Mouse (Mus musculus) hindbrain, embryonic 11.5 days (tissue): ENCODE data around the gene Samd5. TPM values are rescaled to one million over a fixed set of nuclear protein-coding genes. Genes with fewer than 3 reads are reported as not detected.

Experiments used
- ATAC-seq: fragments of 200-750 bp; cut with Nextera tagmentation; 2 replicates; pipeline ENCODE4 v1.8.0; 2017; ENCODE audit warnings: mild to moderate bottlenecking, moderate TSS enrichment, moderate library complexity; ENCODE audit not compliant: low FRiP score
- DNase-seq: peaks from one replicate; pipeline ENCODE4 v3.0.0-alpha.2; 2015; ENCODE audit warnings: low spot score
- H3K27ac ChIP-seq: fragments of 300-500 bp; sonication (generic); 2 replicates; pipeline ENCODE4 v1.5.1; 2014; ENCODE audit warnings: mild to moderate bottlenecking, low read depth, low read length
- H3K27me3 ChIP-seq: fragments of 300-500 bp; sonication (generic); 2 replicates; pipeline ENCODE4 v1.6.1; 2014; ENCODE audit warnings: mild to moderate bottlenecking, low read length, moderate library complexity, mixed read lengths; ENCODE audit not compliant: control insufficient read depth, insufficient read depth
- H3K36me3 ChIP-seq: fragments of 300-500 bp; sonication (generic); 2 replicates; pipeline ENCODE4 v1.6.1; 2014; ENCODE audit warnings: mild to moderate bottlenecking, low read length, moderate library complexity, mixed read lengths; ENCODE audit not compliant: control insufficient read depth, insufficient read depth
- H3K4me1 ChIP-seq: fragments of 300-500 bp; sonication (generic); replicated peaks from 2 replicates; pipeline ENCODE4 v1.6.1; 2014; ENCODE audit warnings: low read length, mixed read lengths; ENCODE audit not compliant: control insufficient read depth, insufficient read depth
- H3K4me2 ChIP-seq: fragments of 300-500 bp; sonication (generic); replicated peaks from 2 replicates; pipeline ENCODE4 v1.6.1; 2014; ENCODE audit warnings: mild to moderate bottlenecking, low read depth, low read length
- H3K4me3 ChIP-seq: fragments of 300-500 bp; sonication (generic); 2 replicates; pipeline ENCODE4 v1.5.1; 2014; ENCODE audit warnings: low read depth, low read length
- H3K9ac ChIP-seq: fragments of 300-500 bp; sonication (generic); 2 replicates; pipeline ENCODE4 v1.6.1; 2014; ENCODE audit warnings: low read depth, low read length
- H3K9me3 ChIP-seq: fragments of 300-500 bp; sonication (generic); 2 replicates; pipeline ENCODE4 v1.6.1; 2016; ENCODE audit warnings: low read length; ENCODE audit not compliant: control insufficient read depth
- WGBS: fragments of 180-500 bp; shearing (Covaris S2); extraction: QIAGEN DNeasy Blood & Tissue Kit; methylation state at CpG from one replicate; pipeline ENCODE4 v1.1.7; 2014; 5-methylcytosine and 5-hydroxymethylcytosine counted together
- polyA plus RNA-seq: library from polyadenylated mRNA; unstranded; fragments of >200 nt; fragmentation: Nextera tagmentation; extraction: Ambion mirVana; gene quantifications from 2 replicates; pipeline ENCODE4 v1.2.1, GENCODE M21; 2014

Gene Samd5
- polyA plus RNA-seq, 1 experiment from 2014 or later = 7.3 TPM

DNA sequence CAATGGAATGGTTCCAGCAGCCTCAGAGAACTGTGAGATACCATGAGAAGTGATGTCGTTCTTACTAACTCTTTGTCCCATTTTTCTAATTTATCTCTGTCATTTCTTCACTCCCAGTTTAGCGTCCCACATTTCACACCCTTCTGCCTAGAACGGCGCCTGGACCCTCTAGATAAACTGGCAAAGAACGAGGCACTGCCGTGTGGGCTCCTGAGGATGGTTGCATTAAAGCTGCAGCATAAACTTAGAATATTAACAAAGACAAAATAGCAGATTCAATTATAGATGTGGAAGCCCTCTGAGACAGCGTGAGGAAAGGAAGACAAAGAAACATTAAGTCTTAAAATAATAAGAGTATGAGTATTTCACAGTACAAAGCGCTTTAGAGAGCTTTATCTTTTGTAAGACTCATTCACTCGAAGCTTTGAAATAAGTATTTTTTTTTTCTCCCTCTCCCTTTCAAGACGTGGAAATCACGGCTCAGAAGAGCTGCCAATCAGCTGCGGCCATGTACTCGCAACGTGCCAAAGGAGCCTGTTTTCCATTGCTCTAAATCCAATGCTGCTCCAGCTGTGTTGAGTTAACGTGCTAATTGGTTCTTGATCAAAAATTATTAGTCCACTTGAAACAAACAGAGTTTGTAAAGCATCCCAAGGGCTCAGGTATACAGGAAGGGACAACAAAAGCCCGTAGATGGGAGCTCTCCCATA lies 19.1 kb upstream of the Samd5 start:
- H3K27me3 ChIP-seq = no peaks in the 10 kb centered on the region
- ATAC-seq = no peak
- H3K4me1 ChIP-seq = no peaks in the 10 kb centered on the region
- no peak for DNase-seq
- H3K27ac ChIP-seq = no peak overlapping the region
- H3K36me3 ChIP-seq = no peaks in the 10 kb centered on the region
- H3K4me2 ChIP-seq = no peak overlapping the region
- no peaks in the 10 kb centered on the region for H3K9me3 ChIP-seq
- H3K9ac ChIP-seq = no peak overlapping the region
- H3K4me3 ChIP-seq = no peak overlapping the region
- WGBS = 72% methylated on average over 16 of the region's 16 CpGs

- Histone ChIP-seq H3K9ac (no peak overlapping the region), H3K4me1 (no peaks in the 10 kb centered on the region; the same call in 1 of the 2 replicates), H3K4me3 (no peak overlapping the region), H3K36me3 (no peaks in the 10 kb centered on the region), H3K4me2 (no peak overlapping the region), H3K27ac (no peak overlapping the region), H3K27me3 (no peaks in the 10 kb centered on the region), H3K9me3 (no peaks in the 10 kb centered on the region)
- 88% methylated on average over 6 of the region's 6 CpGs for WGBS
- ATAC-seq = no peak
- DNase-seq = no peak
These were observed 5.9 kb upstream of the Samd5 start for GRCm38 (mm10) chr10:9680928-9681327.

GRCm38 (mm10) chr10:9679911-9680310 lies 4.9 kb upstream of the Samd5 start:
- Histone ChIP-seq H3K4me3 (no peak overlapping the region), H3K4me1 (no peaks in the 10 kb centered on the region; the same call in 1 of the 2 replicates), H3K36me3 (no peaks in the 10 kb centered on the region), H3K9ac (no peak overlapping the region), H3K9me3 (no peaks in the 10 kb centered on the region), H3K27me3 (no peaks in the 10 kb centered on the region; the same call in 1 of the 2 replicates), H3K4me2 (no peak overlapping the region), H3K27ac (no peak overlapping the region)
- WGBS = 29% methylated on average over 5 of the region's 5 CpGs
- DNase-seq (no peak), ATAC-seq (no peak)

DNA sequence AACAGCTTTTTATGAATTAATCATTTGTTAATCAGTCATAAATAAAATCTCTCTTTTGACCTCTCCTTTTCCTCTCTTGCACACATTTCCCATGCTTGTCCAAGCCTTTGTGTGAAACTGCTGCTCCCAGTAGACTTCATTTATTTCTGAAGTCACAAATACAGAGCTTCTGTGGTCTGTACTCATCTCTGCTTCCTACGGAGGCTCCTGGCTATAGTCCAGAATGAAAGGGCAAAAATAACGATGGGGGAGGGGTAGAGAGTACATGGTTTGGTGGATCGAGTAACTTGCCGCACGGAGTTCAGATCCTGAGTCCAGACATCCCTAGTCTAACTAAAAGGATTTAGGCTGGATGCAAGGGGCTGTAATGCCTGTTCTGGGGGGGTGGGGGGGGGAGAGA lies 3.1 kb upstream of the Samd5 start:
- H3K27ac ChIP-seq = no peak overlapping the region
- no peak for ATAC-seq
- H3K4me3 ChIP-seq = no peak overlapping the region
- no peak overlapping the region for H3K4me2 ChIP-seq
- WGBS = 54% methylated on average over 5 of the region's 5 CpGs
- H3K27me3 ChIP-seq = peaks cover 2% of the 10 kb centered on the region; the same call in 1 of the 2 replicates
- no peak overlapping the region for H3K9ac ChIP-seq
- H3K36me3 ChIP-seq = no peaks in the 10 kb centered on the region
- H3K9me3 ChIP-seq = no peaks in the 10 kb centered on the region
- no peaks in the 10 kb centered on the region; the same call in 1 of the 2 replicates for H3K4me1 ChIP-seq
- DNase-seq = no peak

DNA sequence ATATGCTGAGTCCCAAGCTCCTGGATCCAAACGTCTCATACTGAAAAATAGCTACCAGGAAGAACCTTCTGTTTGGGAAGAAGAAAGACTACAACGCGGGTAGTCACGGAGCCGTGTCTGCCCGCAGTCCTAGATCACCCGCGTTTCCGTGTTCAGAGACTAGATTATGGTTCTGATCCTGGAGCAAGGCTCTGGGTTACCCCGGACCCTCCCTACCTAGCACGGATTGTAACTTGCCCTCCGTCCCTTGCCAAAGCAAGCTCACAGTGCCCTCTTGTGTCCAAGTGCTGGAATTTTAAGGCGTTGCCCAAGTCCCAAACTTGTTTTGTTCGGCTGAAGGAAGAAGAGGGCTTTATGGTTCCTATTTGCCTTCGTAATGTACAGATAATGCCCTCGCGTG lies 1.9 kb upstream of the Samd5 start:
- H3K4me1 ChIP-seq = no peaks in the 10 kb centered on the region; the same call in 1 of the 2 replicates
- H3K36me3 ChIP-seq = no peaks in the 10 kb centered on the region
- no peak overlapping the region for H3K4me3 ChIP-seq
- H3K9me3 ChIP-seq = no peaks in the 10 kb centered on the region
- DNase-seq (peak; percentile 87), ATAC-seq (peak; percentile 59; the same call in 1 of the 2 replicates)
- peaks cover 2% of the 10 kb centered on the region; the same call in 1 of the 2 replicates for H3K27me3 ChIP-seq
- H3K4me2 ChIP-seq = peak overlapping the region; percentile 36
- H3K9ac ChIP-seq = no peak overlapping the region
- 3% methylated on average over 17 of the region's 17 CpGs for WGBS
- H3K27ac ChIP-seq = no peak overlapping the region

DNA sequence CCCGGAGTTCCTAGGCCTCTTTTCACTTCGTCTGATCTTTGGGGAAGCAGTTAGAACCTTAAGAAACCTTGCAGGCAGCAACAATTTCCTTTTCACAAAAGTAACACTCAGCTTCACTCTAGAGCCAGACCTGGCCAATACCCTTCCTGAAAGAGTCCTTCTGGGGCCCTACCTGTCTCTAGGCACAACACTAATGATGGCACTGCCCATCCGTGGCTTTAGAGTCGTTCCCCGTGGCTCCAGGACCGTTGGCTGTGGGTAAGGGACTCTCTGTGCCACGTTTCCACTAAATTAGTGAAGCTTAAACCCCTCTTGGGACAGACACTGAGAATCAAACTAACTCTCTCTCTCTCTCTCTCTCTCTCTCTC lies 1.4 kb upstream of the Samd5 start:
- ATAC-seq = no peak
- H3K27me3 ChIP-seq = peaks cover 2% of the 10 kb centered on the region; the same call in 1 of the 2 replicates
- no peak overlapping the region for H3K9ac ChIP-seq
- 4% methylated on average over 7 of the region's 7 CpGs for WGBS
- DNase-seq = peak; percentile 41
- H3K4me2 ChIP-seq = no peak overlapping the region; the same call in 1 of the 2 replicates
- no peak overlapping the region for H3K27ac ChIP-seq
- no peaks in the 10 kb centered on the region for H3K36me3 ChIP-seq
- no peaks in the 10 kb centered on the region for H3K9me3 ChIP-seq
- no peaks in the 10 kb centered on the region; the same call in 1 of the 2 replicates for H3K4me1 ChIP-seq
- no peak overlapping the region; the same call in 1 of the 2 replicates for H3K4me3 ChIP-seq

DNA sequence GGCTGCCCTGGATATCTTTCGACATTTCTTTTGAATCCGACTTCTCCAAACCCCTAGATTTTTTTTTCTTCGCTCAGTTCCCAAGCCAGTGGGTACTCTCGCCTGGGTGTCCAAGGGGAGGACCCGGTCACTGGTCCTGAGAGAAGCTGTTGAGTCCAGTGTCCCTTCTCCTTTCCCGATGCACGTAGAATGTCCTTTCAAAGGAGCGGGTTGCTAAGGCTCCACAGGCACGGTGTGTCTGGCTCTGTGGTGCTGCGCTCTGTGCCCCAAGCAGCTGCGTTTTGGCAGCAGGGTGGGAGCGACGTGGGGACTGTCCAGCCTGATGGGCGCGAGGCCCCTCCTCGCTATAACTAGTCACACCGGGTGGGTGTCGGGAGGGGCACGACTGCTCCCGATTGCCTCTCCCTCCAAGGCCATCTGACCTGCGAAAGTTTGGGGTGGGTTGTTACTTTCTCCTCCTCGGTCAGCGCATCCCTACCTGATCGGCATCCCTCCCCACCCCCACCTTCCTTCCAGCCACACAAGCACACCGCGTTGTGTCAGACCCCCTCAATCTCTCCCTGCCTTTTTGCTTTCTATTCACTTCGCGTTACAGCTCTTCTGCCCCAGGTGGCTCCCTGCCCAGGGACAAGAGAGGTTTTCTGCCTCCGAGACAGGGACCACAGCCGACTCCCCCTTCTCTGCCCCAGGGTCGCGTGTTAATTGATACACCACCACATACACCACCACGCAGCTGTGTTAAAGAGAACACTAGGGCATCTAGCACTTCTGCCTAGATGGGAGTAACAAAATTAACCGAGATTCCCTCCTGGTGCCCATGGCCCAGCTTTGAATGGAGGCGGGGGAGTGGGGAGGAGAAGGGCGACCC lies 776 bp upstream of the Samd5 start:
- H3K4me3 ChIP-seq = peak overlapping the region; percentile 62
- H3K4me2 ChIP-seq = peak overlapping the region; percentile 91
- peak; percentile 58 for DNase-seq
- peak; percentile 58 for ATAC-seq
- H3K4me1 ChIP-seq = no peaks in the 10 kb centered on the region; the same call in 1 of the 2 replicates
- no peaks in the 10 kb centered on the region for H3K36me3 ChIP-seq
- no peaks in the 10 kb centered on the region for H3K9me3 ChIP-seq
- H3K9ac ChIP-seq = peak overlapping the region; percentile 68
- H3K27ac ChIP-seq = peak overlapping the region; percentile 42; the same call in 1 of the 2 replicates
- WGBS = 2% methylated on average over 31 of the region's 36 CpGs
- peaks cover 2% of the 10 kb centered on the region; the same call in 1 of the 2 replicates for H3K27me3 ChIP-seq

DNA sequence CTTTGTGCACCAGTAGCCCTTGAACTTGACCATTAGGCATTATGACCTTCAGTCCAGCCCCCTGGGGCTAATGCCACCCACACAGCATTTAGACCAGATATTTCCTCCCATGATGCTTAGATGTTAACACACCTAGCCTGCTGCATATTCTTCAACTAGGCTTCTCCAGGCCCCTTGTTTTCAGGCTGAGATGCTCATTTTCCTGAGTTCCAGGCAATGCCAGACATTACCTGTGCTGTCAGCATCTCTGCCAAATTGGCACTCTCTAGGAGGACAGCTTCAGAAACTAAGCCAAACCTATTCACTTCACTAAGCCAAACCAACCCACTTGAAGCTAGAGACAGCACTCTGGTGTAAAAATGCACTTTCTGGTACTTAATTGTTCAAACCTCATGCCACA lies 1.7 kb downstream of the Samd5 start:
- peaks cover 2% of the 10 kb centered on the region; the same call in 1 of the 2 replicates for H3K27me3 ChIP-seq
- no peak overlapping the region for H3K9ac ChIP-seq
- H3K4me2 ChIP-seq = peak overlapping the region; percentile 3; the same call in 1 of the 2 replicates
- no peaks in the 10 kb centered on the region for H3K36me3 ChIP-seq
- H3K4me1 ChIP-seq = no peaks in the 10 kb centered on the region; the same call in 1 of the 2 replicates
- no peak for ATAC-seq
- no peak for DNase-seq
- no peaks in the 10 kb centered on the region for H3K9me3 ChIP-seq
- H3K4me3 ChIP-seq = peak overlapping the region; percentile 12; the same call in 1 of the 2 replicates
- H3K27ac ChIP-seq = no peak overlapping the region
